Mouse (Mus musculus) brown adipose tissue, adult 24 weeks (tissue): ENCODE measurements around the gene Abt1. TPM values are rescaled to one million over a fixed set of nuclear protein-coding genes. Genes with fewer than 3 reads are reported as not detected.

ENCODE experiments used
- H3K27ac ChIP-seq: fragments of 200-500 bp; replicated peaks from 2 replicates; pipeline ENCODE4 v1.5.1; 2012; ENCODE audit warnings: low read depth, mild to moderate bottlenecking, low read length
- H3K4me1 ChIP-seq: fragments of 200-500 bp; 2 replicates; pipeline ENCODE4 v1.6.1; 2012; ENCODE audit warnings: low read length, mixed read lengths; ENCODE audit not compliant: control insufficient read depth, insufficient read depth, insufficient read length
- H3K4me3 ChIP-seq: fragments of 200-500 bp; 2 replicates; pipeline ENCODE4 v1.5.1; 2012; ENCODE audit warnings: low read depth, mild to moderate bottlenecking, low read length, moderate library complexity; ENCODE audit not compliant: insufficient read depth
- polyA plus RNA-seq: library from polyadenylated mRNA; stranded (reverse); fragments of >200 nt; gene quantifications from 2 replicates; pipeline ENCODE4 v1.2.4, GENCODE M21; 2012; ENCODE audit not compliant: missing spikeins, insufficient read depth, insufficient read length

Gene Abt1
- polyA plus RNA-seq: 4.4 and 5.0 TPM in 2 replicates

- Histone ChIP-seq H3K27ac (peak within 1 kb of the TSS; percentile 69), H3K4me3 (peak within 1 kb of the TSS; percentile 95), H3K4me1 (no peaks in the 10 kb centered on the region)
Observed at GRCm38 (mm10) chr13:23423286-23424051, at the start of gene Abt1. TSS of gene Abt1 (minus strand) at chr13:23423866.

DNA sequence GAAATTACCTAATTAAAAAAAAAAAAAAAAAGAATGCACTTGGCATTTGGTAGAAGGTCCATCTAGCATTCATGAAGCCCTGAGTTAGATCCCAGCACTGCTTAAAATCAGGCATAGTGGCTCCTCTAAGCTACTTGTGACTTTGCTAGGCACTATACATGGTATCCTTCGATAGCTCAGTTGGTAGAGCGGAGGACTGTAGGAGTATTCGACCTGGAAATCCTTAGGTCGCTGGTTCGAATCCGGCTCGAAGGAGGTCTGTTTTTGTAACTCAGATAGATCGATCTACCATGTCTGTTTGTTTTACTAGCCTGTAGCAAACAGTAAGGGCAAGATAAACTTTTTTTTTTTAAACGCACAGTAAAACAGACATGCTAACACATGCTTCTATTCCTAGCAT lies 43.2 kb upstream of the Abt1 start:
- Histone ChIP-seq H3K4me1 (peaks cover 8% of the 10 kb centered on the region; the same call in 1 of the 2 replicates), H3K27ac (no peak overlapping the region), H3K4me3 (no peak overlapping the region)

- Histone ChIP-seq H3K4me1 (peaks cover 8% of the 10 kb centered on the region; the same call in 1 of the 2 replicates), H3K4me3 (no peak overlapping the region), H3K27ac (no peak overlapping the region)
Observed at GRCm38 (mm10) chr13:23466306-23466705, 42.6 kb upstream of the Abt1 start.

DNA sequence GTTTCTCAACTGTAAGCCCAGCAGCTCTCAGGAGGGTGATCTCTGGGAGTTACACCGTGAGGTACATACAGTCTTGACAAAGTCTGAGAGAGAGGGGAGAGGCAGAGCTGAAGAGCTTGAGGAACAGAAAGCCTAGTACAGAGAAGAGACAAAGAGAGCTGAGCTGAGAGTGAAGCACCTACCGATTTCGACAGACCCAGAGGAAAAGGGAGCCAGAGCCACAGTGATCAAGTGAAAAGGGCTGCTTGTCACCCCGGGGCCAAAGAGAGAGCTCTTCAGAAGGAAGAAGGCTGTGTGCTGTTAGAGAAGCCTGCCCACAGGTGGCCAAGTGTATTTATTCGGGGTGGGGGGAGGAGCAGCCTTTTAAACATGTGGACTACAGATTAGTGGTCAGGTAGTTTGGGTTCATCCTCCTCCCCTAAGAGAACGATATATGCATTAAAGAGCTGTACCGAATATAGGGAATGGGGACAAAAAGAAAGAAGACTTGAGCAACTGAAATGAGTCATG lies 42.0 kb upstream of the Abt1 start, which contains the start of gene Btn1a1:
Gene Btn1a1 (minus strand): TSS at position 302 of the 510 bp plus-strand sequence.
- peak within 1 kb of the TSS; percentile 58 for H3K4me3 ChIP-seq
- peaks cover 8% of the 10 kb centered on the region; the same call in 1 of the 2 replicates for H3K4me1 ChIP-seq
- H3K27ac ChIP-seq: no peak within 1 kb of the TSS

- Histone ChIP-seq H3K4me3 (peak overlapping the region; percentile 58), H3K27ac (no peak overlapping the region), H3K4me1 (peaks cover 8% of the 10 kb centered on the region; the same call in 1 of the 2 replicates)
Observed at GRCm38 (mm10) chr13:23464841-23465366, 41.2 kb upstream of the Abt1 start.

DNA sequence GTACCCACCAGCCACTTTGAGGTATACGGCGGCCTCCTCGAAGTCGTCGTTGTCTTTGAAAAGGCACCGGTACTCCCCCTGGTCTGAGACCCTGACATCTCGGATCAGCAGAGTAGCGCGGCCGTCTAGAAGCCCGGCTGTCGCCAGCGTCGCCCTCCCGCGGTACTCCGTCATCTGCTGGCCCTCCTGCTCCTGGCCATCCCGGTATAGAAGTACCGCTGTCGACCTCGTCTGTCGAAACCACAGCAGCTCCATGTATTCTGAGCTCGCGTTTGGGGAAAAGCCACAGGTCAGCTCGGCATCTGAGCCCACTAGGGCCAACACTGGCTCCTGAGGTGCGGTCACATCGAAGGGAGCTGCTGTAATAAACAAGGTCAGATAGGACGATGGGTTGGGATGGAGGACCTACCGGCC lies 40.6 kb upstream of the Abt1 start:
- peak overlapping the region; percentile 58 for H3K4me3 ChIP-seq
- H3K4me1 ChIP-seq: peaks cover 8% of the 10 kb centered on the region; the same call in 1 of the 2 replicates
- H3K27ac ChIP-seq: no peak overlapping the region

GRCm38 (mm10) chr13:23463381-23464223 lies 39.9 kb upstream of the Abt1 start:
- Histone ChIP-seq H3K27ac (no peak overlapping the region), H3K4me1 (peaks cover 8% of the 10 kb centered on the region; the same call in 1 of the 2 replicates), H3K4me3 (peak overlapping the region; percentile 58)

DNA sequence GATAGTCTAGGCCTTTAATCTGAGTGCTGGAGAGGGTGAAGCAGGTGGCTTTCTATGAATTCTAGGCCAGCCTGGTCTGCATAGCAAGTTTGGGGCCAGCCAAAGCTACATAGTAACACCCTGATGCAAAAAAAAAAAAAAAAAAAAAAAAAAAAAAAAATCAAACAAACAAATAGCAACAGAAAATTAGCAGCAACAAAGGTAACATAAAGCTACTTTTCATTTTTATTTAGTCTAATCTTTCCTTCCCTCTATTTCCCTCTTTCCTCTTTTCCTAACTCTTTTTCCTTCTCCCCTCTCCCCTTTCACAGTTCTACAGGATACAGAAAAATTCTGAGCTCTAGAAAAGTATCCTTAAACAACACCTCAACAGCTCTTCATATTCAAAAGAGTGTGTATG lies 39.0 kb upstream of the Abt1 start:
- Histone ChIP-seq H3K4me1 (peaks cover 8% of the 10 kb centered on the region; the same call in 1 of the 2 replicates), H3K4me3 (no peak overlapping the region), H3K27ac (no peak overlapping the region)

- no peak overlapping the region for H3K4me3 ChIP-seq
- H3K4me1 ChIP-seq: peaks cover 8% of the 10 kb centered on the region; the same call in 1 of the 2 replicates
- no peak overlapping the region for H3K27ac ChIP-seq
Observed at GRCm38 (mm10) chr13:23462063-23462462, 38.4 kb upstream of the Abt1 start.

DNA sequence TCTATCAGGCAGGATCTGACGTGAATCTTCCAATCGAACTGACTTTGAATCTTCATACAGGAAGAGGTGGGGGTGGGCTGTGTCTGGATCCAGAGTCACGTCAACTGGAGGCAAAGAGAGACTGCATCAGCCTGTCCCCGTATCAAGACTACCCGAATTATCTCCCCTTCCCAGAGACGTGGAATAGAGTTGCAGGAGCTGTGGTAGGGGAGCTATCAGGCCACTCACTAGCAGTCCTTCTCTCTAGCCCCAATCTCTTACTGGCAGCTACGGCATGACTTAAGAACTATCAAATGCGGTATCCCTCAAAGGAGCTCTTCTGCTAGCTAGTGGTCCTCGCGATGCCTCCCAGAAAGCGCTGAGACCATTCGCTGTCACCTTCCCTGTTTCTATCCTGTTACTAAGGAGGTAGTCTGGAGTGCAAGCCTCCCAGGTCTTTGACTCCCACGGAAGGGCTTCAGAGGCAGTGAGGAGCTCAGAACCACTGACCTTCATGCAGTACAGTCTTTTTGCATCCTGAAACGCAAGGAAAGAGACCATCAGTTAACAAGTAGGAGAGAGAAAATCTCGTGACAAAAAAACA lies 35.7 kb upstream of the Abt1 start:
- H3K27ac ChIP-seq: no peak overlapping the region
- H3K4me1 ChIP-seq: peaks cover 1% of the 10 kb centered on the region; the same call in 1 of the 2 replicates
- no peak overlapping the region for H3K4me3 ChIP-seq

GRCm38 (mm10) chr13:23453926-23454325 lies 30.3 kb upstream of the Abt1 start:
- Histone ChIP-seq H3K27ac (0 out of 2 replicates have a peak overlapping the region, but pooled peaks have one; percentile 14), H3K4me1 (no peaks in the 10 kb centered on the region), H3K4me3 (peak overlapping the region; percentile 84)

DNA sequence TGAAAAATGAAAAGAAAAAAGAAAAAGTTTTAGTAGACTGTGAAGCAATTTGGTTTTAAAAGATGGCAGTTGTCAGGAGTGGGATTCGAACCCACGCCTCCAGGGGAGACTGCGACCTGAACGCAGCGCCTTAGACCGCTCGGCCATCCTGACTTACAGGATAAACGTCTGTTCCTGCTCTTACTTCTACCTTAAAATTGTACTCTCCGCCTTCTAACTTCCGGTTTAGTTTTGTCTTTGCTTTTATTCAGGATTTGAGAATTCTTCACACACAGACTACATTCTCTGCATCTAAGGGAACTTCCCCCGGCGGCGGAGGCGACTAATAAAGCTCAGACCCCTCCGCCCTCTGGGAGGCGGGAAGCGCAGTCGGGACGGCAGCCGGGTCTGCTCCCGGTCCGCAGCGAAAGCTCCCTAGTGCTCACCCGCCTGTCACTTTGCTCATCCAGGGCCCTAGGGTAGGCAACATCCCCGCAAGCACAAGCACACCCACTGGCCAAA lies 29.7 kb upstream of the Abt1 start:
- Histone ChIP-seq H3K4me3 (peak overlapping the region; percentile 84), H3K4me1 (no peaks in the 10 kb centered on the region), H3K27ac (0 out of 2 replicates have a peak overlapping the region, but pooled peaks have one; percentile 14)

DNA sequence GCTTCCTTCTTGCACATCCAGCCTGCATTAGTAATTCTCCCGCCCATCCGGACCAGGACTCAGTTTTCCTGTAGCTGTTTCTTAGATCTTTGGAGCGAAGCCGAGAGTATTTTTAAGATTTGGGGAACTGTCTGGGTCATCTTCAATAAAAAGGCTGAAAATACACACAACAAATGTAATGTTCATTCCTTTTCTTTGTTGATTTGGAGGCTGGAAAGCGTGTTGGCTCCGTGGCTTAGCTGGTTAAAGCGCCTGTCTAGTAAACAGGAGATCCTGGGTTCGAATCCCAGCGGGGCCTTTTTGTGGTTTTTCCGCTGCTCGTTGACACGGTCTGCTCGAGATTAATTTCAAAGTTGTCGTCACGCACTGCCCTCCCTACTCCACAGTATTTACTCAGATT lies 26.7 kb upstream of the Abt1 start:
- Histone ChIP-seq H3K27ac (no peak overlapping the region), H3K4me1 (no peaks in the 10 kb centered on the region), H3K4me3 (peak overlapping the region; percentile 63)
